Comparison of ENCODE assay signal across 8 mouse cellular contexts in the genomic region with DNA sequence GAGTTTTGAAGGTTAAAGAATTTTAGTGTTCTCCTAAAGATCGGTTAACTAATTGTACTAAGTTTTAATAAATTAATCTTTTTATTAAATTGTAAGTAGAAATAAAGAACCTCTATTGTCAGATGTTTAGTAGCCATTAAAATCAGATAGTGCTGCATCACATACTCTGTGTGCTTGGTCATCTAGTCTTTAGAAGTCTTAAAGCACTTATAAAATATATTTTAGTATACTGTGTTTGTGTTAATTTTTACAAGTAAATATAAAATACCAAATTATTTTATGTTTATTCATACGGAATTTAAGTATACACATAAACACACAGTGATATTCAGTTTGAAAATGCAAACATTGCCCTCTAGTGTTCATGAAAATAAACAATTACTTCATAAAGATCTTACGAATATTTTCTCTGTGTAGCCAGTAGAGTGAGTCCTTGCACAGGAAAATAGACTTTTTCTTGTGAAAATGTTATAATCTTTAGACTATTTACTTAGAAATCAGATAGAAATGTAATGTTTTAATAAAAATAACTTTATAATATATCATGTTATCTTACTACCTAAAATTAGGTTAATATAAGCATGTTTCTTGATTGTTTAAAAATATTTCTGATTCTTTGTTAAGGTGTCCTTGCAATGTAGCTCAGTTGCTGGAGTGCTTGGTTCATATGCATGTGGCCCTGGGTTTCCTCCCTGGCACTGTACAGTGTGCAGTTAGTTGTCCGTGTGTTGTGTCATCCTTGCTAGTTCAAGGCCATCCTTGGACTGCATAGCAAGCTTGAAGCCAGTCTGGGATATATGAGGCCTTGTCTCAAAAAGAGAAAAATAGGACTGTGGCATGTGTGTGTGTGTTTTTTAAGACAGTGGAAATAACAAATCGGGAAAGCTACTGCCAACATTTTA. TPM values are rescaled to one million over a fixed set of nuclear protein-coding genes. Genes with fewer than 3 reads are reported as not detected.
DNase-seq lines count a peak whose midpoint lies in the region; ATAC-seq and TF ChIP-seq lines count a peak whose summit lies in the region.

No protein-coding gene starts in this region.

- ATAC-seq in hindbrain, embryonic 11.5 days (ENCODE audit: low FRiP score): peak; percentile 69; the same call in 1 of the 2 replicates
- ATAC-seq in midbrain, embryonic 13.5 days: peak; percentile 77

- no peaks in the 10 kb centered on the region for H3K4me1 ChIP-seq in hindbrain, embryonic 11.5 days (replicated peaks; ENCODE audit: control insufficient read depth, insufficient read depth, low read length)
- H3K4me1 ChIP-seq in hindbrain, embryonic 10.5 days (replicated peaks): no peaks in the 10 kb centered on the region
- H3K4me1 ChIP-seq in CH12.LX (ENCODE audit: control insufficient read depth in 1 of 2, insufficient read depth in 2 of 2): no peaks in the 10 kb centered on the region
- no peaks in the 10 kb centered on the region for H3K4me1 ChIP-seq in midbrain, embryonic 13.5 days (replicated peaks)

- no peak for TF ChIP-seq POLR2A in CH12.LX (IDR thresholded peaks at IDR 0.05; ENCODE audit: low read depth, low read length)

- no peaks in the 10 kb centered on the region for H3K27me3 ChIP-seq in hindbrain, embryonic 11.5 days (ENCODE audit: control insufficient read depth, insufficient read depth, low read length)
- H3K27me3 ChIP-seq in hindbrain, embryonic 10.5 days (ENCODE audit: insufficient read depth, poor library complexity, severe bottlenecking): no peaks in the 10 kb centered on the region
- no peaks in the 10 kb centered on the region for H3K27me3 ChIP-seq in CH12.LX (replicated peaks)
- no peaks in the 10 kb centered on the region for H3K27me3 ChIP-seq in midbrain, embryonic 13.5 days

- in situ Hi-C loops in CH12.LX (cut with MboI; ENCODE audit: low pct_ligation_motif_present, low pct_unique_long_range_greater_than_20kb, low sequenced_read_pairs): no loop called here

- H3K36me3 ChIP-seq in hindbrain, embryonic 11.5 days (ENCODE audit: control insufficient read depth, insufficient read depth, low read length): no peaks in the 10 kb centered on the region
- H3K36me3 ChIP-seq in hindbrain, embryonic 10.5 days: peaks cover 75% of the 10 kb centered on the region
- peaks cover 8 to 49% of the 10 kb centered on the region in 2 experiments for H3K36me3 ChIP-seq in CH12.LX (replicated peaks in 1 of 2; ENCODE audit: control insufficient read depth in 1 of 2, insufficient read depth in 1 of 2, low read length in 1 of 2)
- 0 out of 2 replicates have a peak, but pooled peaks cover 11% of the 10 kb centered on the region for H3K36me3 ChIP-seq in midbrain, embryonic 13.5 days

- TF ChIP-seq EP300 in CH12.LX (IDR thresholded peaks at IDR 0.05; ENCODE audit: low read length): no peak

- DNase-seq in hindbrain, embryonic 11.5 days (ENCODE audit: low spot score): no peak
- DNase-seq in hindbrain, embryonic 10.5 days (ENCODE audit: low spot score): no peak
- peak; percentile 16 for DNase-seq in CH12.LX (ENCODE audit: extremely low read depth)
- peak; percentile 26 for DNase-seq in c-Kit-positive CD71-positive TER-119-positive erythroid progenitor cells, embryonic 14.5 days (ENCODE audit: low spot score)
- DNase-seq in spleen, adult 18-20 months: no peak
- no peak for DNase-seq in testis, postnatal 10 days (ENCODE audit: low spot score)
- DNase-seq in right cerebral cortex, adult 2 months (ENCODE audit: low spot score in 2 of 2): no peak

- WGBS in hindbrain, embryonic 11.5 days: 81% methylated on average over 5 of the region's 5 CpGs
- 82% methylated on average over 5 of the region's 5 CpGs for WGBS in hindbrain, embryonic 10.5 days
- WGBS in midbrain, embryonic 13.5 days: 78% methylated on average over 5 of the region's 5 CpGs

- H3K79me2 ChIP-seq in CH12.LX (replicated peaks; ENCODE audit: control insufficient read depth, extremely low read depth, insufficient read depth, poor library complexity, severe bottlenecking): peaks cover 14% of the 10 kb centered on the region; the same call in 1 of the 2 replicates

- dilution Hi-C loops in CH12.LX (cut with MboI; ENCODE audit: extremely low pct_ligation_motif_present, extremely low pct_unique_long_range_greater_than_20kb, low sequenced_read_pairs): no loop called here

- no peak overlapping the region for H3K4me2 ChIP-seq in hindbrain, embryonic 11.5 days (replicated peaks; ENCODE audit: low read depth, low read length)
- H3K4me2 ChIP-seq in CH12.LX (ENCODE audit: insufficient read depth, low read depth, poor library complexity, severe bottlenecking): no peak overlapping the region
- H3K4me2 ChIP-seq in midbrain, embryonic 13.5 days (replicated peaks): no peak overlapping the region

- no peaks in the 10 kb centered on the region for H3K9me3 ChIP-seq in hindbrain, embryonic 11.5 days (ENCODE audit: control insufficient read depth, low read length)
- H3K9me3 ChIP-seq in hindbrain, embryonic 10.5 days: no peaks in the 10 kb centered on the region
- no peaks in the 10 kb centered on the region for H3K9me3 ChIP-seq in CH12.LX (replicated peaks; ENCODE audit: low read length)
- H3K9me3 ChIP-seq in midbrain, embryonic 13.5 days: no peaks in the 10 kb centered on the region

- TF ChIP-seq CTCF in CH12.LX (conservative IDR thresholded peaks at IDR 0.05 in 1 of 2, IDR thresholded peaks at IDR 0.05 in 1 of 2; ENCODE audit: low read depth in 2 of 2, low read length in 2 of 2): peak in 1 of 2 experiments; percentile 82; a peak in 2 of 4 replicates

- TF ChIP-seq RAD21 in CH12.LX (IDR thresholded peaks at IDR 0.05; ENCODE audit: low read depth, low read length): peak; percentile 58

- no peak overlapping the region for H3K4me3 ChIP-seq in hindbrain, embryonic 11.5 days (ENCODE audit: low read depth, low read length)
- no peak overlapping the region for H3K4me3 ChIP-seq in hindbrain, embryonic 10.5 days
- H3K4me3 ChIP-seq in CH12.LX (replicated peaks in 1 of 3; ENCODE audit: low read depth in 2 of 3, low read length in 2 of 3, poor library complexity in 1 of 3): no peak overlapping the region
- H3K4me3 ChIP-seq in midbrain, embryonic 13.5 days (replicated peaks): no peak overlapping the region

- H3K27ac ChIP-seq in hindbrain, embryonic 11.5 days (ENCODE audit: low read depth, low read length): no peak overlapping the region
- H3K27ac ChIP-seq in hindbrain, embryonic 10.5 days: no peak overlapping the region
- no peak overlapping the region for H3K27ac ChIP-seq in CH12.LX (ENCODE audit: insufficient read depth, low read depth)
- no peak overlapping the region for H3K27ac ChIP-seq in midbrain, embryonic 13.5 days

- H3K9ac ChIP-seq in hindbrain, embryonic 11.5 days (ENCODE audit: low read depth, low read length): no peak overlapping the region
- no peak overlapping the region for H3K9ac ChIP-seq in CH12.LX (ENCODE audit: insufficient read depth, low read depth)
- no peak overlapping the region for H3K9ac ChIP-seq in midbrain, embryonic 13.5 days (replicated peaks)

TF ChIP-seq in CH12.LX, 34 proteins besides CTCF, POLR2A, EP300 and RAD21:
- peak; percentile 30; the same call in 1 of the 2 replicates for TF ChIP-seq SMC3 (IDR thresholded peaks at IDR 0.05; ENCODE audit: low read depth, low read length)
- no peak for TF ChIP-seq MYC (IDR thresholded peaks at IDR 0.05; ENCODE audit: low read depth, low read length)

RNA-seq across cellular contexts. Expression of a gene that starts 13.1 kb away (rescaled TPM):
- polyA plus RNA-seq in hindbrain, embryonic 11.5 days (2014; fragmentation: Nextera tagmentation; extraction: Ambion mirVana): 67.6 and 69.0 TPM in 2 replicates
- polyA plus RNA-seq in hindbrain, embryonic 10.5 days (2016; fragmentation: Nextera tagmentation; extraction: Ambion mirVana): 57.4 and 71.4 TPM in 2 replicates
- total RNA-seq in CH12.LX (2012; rRNA removed): 29.1 and 29.3 TPM in 2 replicates
- 54.4 and 54.5 TPM in 2 replicates for total RNA-seq in CH12.LX (2014; rRNA removed)
- polyA plus RNA-seq in CH12.LX (2012; ENCODE audit: insufficient read length, low read depth): 43.7 and 47.8 TPM in 2 replicates
- 49.8 and 52.2 TPM in 2 replicates for polyA plus RNA-seq in midbrain, embryonic 13.5 days (2015; fragmentation: Nextera tagmentation; extraction: Ambion mirVana)

RNA-seq across cellular contexts. Expression of a gene that starts 13.5 kb away (rescaled TPM):
- 185 and 229 TPM in 2 replicates for polyA plus RNA-seq in hindbrain, embryonic 11.5 days (2014; fragmentation: Nextera tagmentation; extraction: Ambion mirVana)
- polyA plus RNA-seq in hindbrain, embryonic 10.5 days (2016; fragmentation: Nextera tagmentation; extraction: Ambion mirVana): 145 and 194 TPM in 2 replicates
- total RNA-seq in CH12.LX (2012; rRNA removed): 91.6 and 95.7 TPM in 2 replicates
- total RNA-seq in CH12.LX (2014; rRNA removed): 81.5 and 104 TPM in 2 replicates
- 154 and 160 TPM in 2 replicates for polyA plus RNA-seq in CH12.LX (2012; ENCODE audit: insufficient read length, low read depth)
- 152 and 154 TPM in 2 replicates for polyA plus RNA-seq in midbrain, embryonic 13.5 days (2015; fragmentation: Nextera tagmentation; extraction: Ambion mirVana)

Comparison
In these comparisons a context has a peak if more than half of its experiments do, and no peak if none do; other contexts are left out.
1. DNase-seq: peak in CH12.LX (single experiment) and c-Kit-positive CD71-positive TER-119-positive erythroid progenitor cells, embryonic 14.5 days (single experiment); none in hindbrain, embryonic 11.5 days (single experiment), hindbrain, embryonic 10.5 days (single experiment), spleen, adult 18-20 months (0 of 2), testis, postnatal 10 days (single experiment) and right cerebral cortex, adult 2 months (0 of 2).